19 mouse cellular contexts compared by ENCODE assay signal in the genomic region with DNA sequence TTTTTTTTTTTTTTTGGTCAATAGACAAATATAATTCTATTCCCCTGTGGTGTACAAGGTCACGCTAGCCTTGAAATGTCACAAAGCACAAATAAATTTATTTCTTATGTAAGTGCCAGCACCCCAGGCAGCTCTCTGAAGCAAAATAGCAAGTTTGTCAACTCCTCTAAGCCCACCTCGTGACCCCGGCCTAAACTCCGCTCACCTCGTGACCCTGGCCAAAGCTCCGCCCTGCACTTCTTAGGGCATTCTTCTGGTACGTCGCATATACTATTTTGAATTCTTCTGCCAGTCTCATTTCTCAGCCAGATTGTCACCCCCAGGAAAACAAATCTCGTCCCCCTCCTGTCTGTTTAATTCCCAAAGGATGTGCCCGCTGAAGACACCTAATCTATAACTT.
"Had no signal": no experiment of that assay in that cellular context is flagged by ENCODE, and none has a peak within 500 bp of the region (broad histone marks: within the 10 kb centered on the region; RNA-seq: fewer than 3 reads in every experiment).

No protein-coding gene starts in this region.

- ATAC-seq: liver, embryonic 12.5 days; midbrain, embryonic 13.5 days had no signal

- H3K9ac ChIP-seq: limb, embryonic 13.5 days; liver, embryonic 12.5 days; liver, embryonic 15.5 days; lung, embryonic 15.5 days; midbrain, embryonic 13.5 days had no signal

- H3K27ac ChIP-seq: kidney, postnatal 0 days; limb, embryonic 10.5 days; limb, embryonic 13.5 days; liver, embryonic 12.5 days; liver, embryonic 15.5 days; lung, embryonic 15.5 days; midbrain, embryonic 10.5 days; midbrain, embryonic 13.5 days; stomach, postnatal 0 days had no signal

- H3K4me3 ChIP-seq: limb, embryonic 10.5 days; limb, embryonic 13.5 days; liver, embryonic 12.5 days; liver, embryonic 15.5 days; lung, embryonic 15.5 days; megakaryocyte, embryonic 14.5 days; midbrain, embryonic 10.5 days; midbrain, embryonic 13.5 days had no signal

- H3K4me2 ChIP-seq: limb, embryonic 13.5 days; liver, embryonic 12.5 days; liver, embryonic 15.5 days; lung, embryonic 15.5 days; midbrain, embryonic 13.5 days had no signal

- H3K4me1 ChIP-seq: liver, embryonic 12.5 days; liver, embryonic 15.5 days; lung, embryonic 15.5 days had no signal

- H3K27me3 ChIP-seq: limb, embryonic 13.5 days; liver, embryonic 12.5 days; liver, embryonic 15.5 days; lung, embryonic 15.5 days; megakaryocyte, embryonic 14.5 days; midbrain, embryonic 13.5 days had no signal

- H3K36me3 ChIP-seq: limb, embryonic 13.5 days; liver, embryonic 12.5 days; liver, embryonic 15.5 days; lung, embryonic 15.5 days; midbrain, embryonic 10.5 days; midbrain, embryonic 13.5 days had no signal

- H3K9me3 ChIP-seq: limb, embryonic 10.5 days; limb, embryonic 13.5 days; liver, embryonic 12.5 days; liver, embryonic 15.5 days; lung, embryonic 15.5 days; megakaryocyte, embryonic 14.5 days; midbrain, embryonic 10.5 days; midbrain, embryonic 13.5 days had no signal

- DNase-seq: kidney, postnatal 36 days; liver; lung, adult 18-20 months; lung, postnatal 10 days; lung, postnatal 36 days; right cerebral cortex, adult 18-20 months; right cerebral cortex, postnatal 14 days; right cerebral cortex, postnatal 4 days; thymus, postnatal 25 days had no signal
